Mouse (Mus musculus): ENCODE results near the gene Phpt1. TPM values are rescaled to one million over a fixed set of nuclear protein-coding genes. Genes with fewer than 3 reads are reported as not detected.

Gene Phpt1
- polyA plus RNA-seq, 1 experiment from 2014 or later = 181 TPM

DNA sequence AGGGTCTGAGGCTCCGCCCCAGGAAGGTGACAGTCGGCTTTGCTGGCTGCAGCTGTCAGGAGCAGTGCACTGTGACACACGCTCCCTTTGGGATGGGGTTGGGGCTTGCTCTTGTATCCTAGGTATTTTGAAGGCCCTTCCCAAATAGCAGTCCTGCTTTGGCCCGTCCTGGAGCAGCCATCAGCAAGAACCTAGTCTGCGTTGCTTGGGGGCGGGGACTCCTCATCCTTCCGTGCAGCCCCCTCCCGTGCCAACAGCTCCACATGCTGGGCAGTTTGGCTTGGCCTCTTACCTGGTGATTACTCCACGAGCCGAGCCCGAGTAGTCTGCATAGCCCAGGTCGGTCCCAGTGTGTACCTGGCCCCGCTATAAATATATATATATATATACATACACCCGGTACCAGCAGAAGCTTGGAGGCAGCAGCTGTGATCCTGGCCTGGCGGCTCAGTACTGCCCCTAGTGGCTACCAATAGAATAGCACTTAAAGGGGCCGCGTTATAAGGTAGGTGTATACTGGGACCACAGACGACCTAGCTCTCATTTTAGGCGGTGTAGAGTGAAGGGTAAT, 6.4 kb upstream of the Phpt1 start, which contains the start of gene Ajm1:
TSS of gene Ajm1 (minus strand) at position 464 of the 571 bp plus-strand sequence.
- Histone ChIP-seq H3K27ac (replicated peaks) (peak within 1 kb of the TSS; percentile 71), H3K36me3 (peaks cover 36% of the 10 kb centered on the region), H3K27me3 (replicated peaks) (peaks cover 44% of the 10 kb centered on the region), H3K9me3 (replicated peaks) (no peaks in the 10 kb centered on the region), H3K4me1 (peaks cover 73% of the 10 kb centered on the region), H3K9ac (replicated peaks) (peak within 1 kb of the TSS; percentile 62), H3K4me2 (peak within 1 kb of the TSS; percentile 84), H3K4me3 (replicated peaks) (peak within 1 kb of the TSS; percentile 60)
- ATAC-seq (ENCODE audit: low FRiP score) = peak; percentile 78
- 5% methylated on average over 19 of the region's 19 CpGs for WGBS

- Histone ChIP-seq H3K27ac (replicated peaks) (no peak overlapping the region), H3K9ac (replicated peaks) (peak overlapping the region; percentile 62), H3K4me2 (peak overlapping the region; percentile 84), H3K9me3 (replicated peaks) (no peaks in the 10 kb centered on the region), H3K4me3 (replicated peaks) (peak overlapping the region; percentile 60), H3K36me3 (peaks cover 37% of the 10 kb centered on the region), H3K4me1 (peaks cover 76% of the 10 kb centered on the region), H3K27me3 (replicated peaks) (peaks cover 48% of the 10 kb centered on the region)
- 35% methylated on average over 6 of the region's 6 CpGs for WGBS
- peak; percentile 3; the same call in 1 of the 2 replicates for ATAC-seq (ENCODE audit: low FRiP score)
Measured at GRCm38 (mm10) chr2:25580621-25581101, 5.6 kb upstream of the Phpt1 start.

GRCm38 (mm10) chr2:25579737-25580460, 4.9 kb upstream of the Phpt1 start:
- Histone ChIP-seq H3K4me3 (replicated peaks) (peak overlapping the region; percentile 60), H3K9ac (replicated peaks) (no peak overlapping the region), H3K27me3 (replicated peaks) (peaks cover 48% of the 10 kb centered on the region), H3K4me2 (peak overlapping the region; percentile 84), H3K9me3 (replicated peaks) (no peaks in the 10 kb centered on the region), H3K27ac (replicated peaks) (no peak overlapping the region), H3K36me3 (peaks cover 30% of the 10 kb centered on the region), H3K4me1 (peaks cover 83% of the 10 kb centered on the region)
- 9% methylated on average over 27 of the region's 27 CpGs for WGBS
- ATAC-seq (ENCODE audit: low FRiP score) = no peak

DNA sequence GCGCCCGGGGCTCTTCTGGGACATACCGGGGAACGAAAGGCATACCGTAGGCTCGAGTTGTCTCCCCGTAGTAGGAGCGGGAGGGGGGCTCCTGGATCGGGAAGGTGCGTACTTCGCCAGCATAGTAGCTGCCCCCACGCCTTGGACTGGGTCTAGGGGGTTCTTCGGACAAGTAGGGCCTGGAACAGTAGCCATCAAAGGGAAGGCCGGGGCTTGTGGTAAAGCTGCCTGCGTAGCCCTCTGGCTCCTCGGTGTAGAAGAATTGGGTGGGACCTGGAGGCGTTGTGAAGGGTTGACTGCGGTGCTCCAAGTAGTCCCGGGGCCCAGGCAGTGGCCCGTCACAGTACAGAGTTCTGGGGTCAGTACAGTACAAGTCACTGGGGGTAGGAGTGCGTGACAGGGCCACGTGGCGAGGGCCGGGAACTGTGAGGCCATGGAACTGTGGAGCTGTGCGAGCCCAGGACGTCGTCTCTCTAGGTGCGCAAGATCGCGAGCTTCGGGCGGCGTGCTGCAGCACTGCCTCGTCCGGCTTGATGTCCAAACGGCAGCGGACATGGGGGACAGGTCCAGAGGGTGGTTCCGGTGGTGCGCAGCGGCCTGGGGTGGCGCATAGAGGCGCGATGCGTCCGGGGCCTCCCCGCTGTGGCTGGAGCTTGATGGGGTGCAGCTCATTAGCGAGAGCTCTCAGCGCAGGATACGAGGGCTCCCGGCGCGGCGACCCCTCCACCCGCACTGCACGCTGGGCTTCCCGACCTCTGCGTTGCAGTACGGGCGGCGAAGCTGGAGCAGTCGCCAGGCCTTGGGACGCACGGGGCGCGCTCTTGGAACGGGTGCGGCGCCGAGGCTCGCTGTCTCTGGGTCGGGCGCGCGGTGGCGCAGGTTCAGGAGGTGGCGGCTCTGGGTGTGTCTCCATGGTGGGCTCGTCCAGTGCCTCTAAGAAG, 4.0 kb upstream of the Phpt1 start:
- Histone ChIP-seq H3K27me3 (replicated peaks) (peaks cover 48% of the 10 kb centered on the region), H3K4me3 (replicated peaks) (peak overlapping the region; percentile 60; the same call in 1 of the 2 replicates), H3K9ac (replicated peaks) (no peak overlapping the region), H3K4me2 (peak overlapping the region; percentile 84), H3K36me3 (peaks cover 22% of the 10 kb centered on the region), H3K4me1 (peaks cover 85% of the 10 kb centered on the region), H3K27ac (replicated peaks) (no peak overlapping the region), H3K9me3 (replicated peaks) (no peaks in the 10 kb centered on the region)
- WGBS = 10% methylated on average over 77 of the region's 77 CpGs
- no peak for ATAC-seq (ENCODE audit: low FRiP score)

DNA sequence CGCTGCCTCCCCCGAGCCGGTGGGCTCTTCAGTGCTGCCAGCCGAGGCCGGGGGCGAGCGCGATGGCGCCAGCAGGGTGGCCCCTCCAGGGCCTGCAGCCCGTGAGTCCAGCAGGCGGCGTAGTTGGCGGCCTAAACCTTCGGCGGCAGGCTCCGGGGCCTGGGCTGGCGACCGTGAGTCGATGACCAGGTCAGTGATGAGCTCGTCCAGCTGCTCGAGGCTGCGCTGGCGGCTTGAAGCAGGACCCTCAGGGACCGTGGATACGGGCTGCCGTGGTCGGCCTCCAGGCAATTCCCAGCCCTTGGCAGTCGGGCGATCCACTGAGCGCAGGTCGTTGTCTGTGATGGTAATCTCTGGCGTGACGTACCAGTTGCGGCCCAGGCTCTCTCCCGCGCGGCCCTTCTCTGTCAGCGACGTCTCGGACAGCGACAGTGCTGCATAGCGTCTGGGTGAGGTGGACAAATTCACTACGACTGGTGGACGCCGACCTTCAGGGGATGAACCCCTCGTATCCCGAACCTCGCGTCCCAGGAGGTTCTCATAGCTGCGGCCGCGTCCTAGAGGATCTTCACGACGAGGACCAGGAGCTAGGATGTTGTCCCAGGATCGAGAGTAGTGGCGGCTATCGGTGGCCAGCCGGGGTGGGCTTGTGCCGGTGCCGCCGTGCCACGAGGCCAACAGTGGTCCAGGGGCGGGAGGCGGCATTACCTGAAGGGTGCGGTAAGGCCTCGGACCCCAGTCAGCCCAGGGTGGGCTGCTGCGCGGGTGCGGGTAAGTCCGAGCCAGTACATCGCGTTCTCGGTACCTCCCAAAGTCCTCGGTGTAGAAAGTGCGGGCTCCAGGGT, 3.1 kb upstream of the Phpt1 start:
- WGBS = 14% methylated on average over 75 of the region's 75 CpGs
- Histone ChIP-seq H3K9ac (replicated peaks) (no peak overlapping the region), H3K9me3 (replicated peaks) (no peaks in the 10 kb centered on the region), H3K4me3 (replicated peaks) (no peak overlapping the region; the same call in 1 of the 2 replicates), H3K4me2 (peak overlapping the region; percentile 32), H3K27ac (replicated peaks) (no peak overlapping the region), H3K4me1 (peaks cover 85% of the 10 kb centered on the region), H3K27me3 (replicated peaks) (peaks cover 48% of the 10 kb centered on the region), H3K36me3 (peaks cover 15% of the 10 kb centered on the region)
- no peak for ATAC-seq (ENCODE audit: low FRiP score)

DNA sequence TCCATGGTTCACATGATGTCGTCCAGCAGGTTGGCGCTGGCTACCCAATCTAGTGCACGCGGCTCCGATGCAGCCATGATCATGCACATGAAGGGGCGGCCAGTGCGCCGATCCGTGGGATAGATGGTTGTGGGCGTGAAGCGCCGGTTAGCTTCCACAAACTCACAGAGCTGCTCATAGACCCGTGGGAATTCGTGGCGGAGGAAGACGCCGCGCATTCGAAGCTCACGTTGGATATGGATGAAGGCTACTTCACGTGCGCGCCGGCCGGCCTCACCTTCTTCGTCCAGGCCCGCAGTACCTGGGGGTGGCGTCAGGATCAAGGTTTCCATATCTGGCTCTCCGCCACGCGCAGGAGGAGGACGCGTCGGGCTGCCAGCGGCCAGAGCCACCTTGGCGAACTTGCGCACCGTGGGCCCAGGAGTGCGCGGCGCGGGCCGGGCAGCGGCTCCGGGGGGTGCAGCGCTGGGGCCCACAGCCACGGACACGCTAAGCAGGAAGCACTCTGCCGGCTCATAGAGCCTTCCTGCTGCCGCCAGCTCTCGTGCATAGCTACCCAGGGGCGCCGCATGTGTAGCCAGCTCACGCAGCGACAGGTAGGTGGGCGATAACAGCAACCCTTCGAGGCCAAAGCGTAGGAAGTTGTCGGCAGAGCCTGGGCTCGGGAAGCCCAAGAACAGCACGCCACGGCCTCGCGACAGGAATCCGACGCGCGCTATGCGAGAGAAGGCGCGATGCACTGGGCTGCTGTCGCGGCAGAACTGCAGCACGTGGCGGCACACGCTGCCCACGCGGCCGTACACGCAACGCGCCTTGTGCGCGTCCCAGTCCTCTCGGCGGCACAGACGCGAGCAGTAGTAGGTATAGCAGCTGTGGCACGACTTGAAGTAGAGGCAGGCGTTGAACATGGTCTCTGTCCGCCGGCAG, 2.2 kb upstream of the Phpt1 start:
- Histone ChIP-seq H3K9ac (replicated peaks) (no peak overlapping the region), H3K9me3 (replicated peaks) (no peaks in the 10 kb centered on the region), H3K27ac (replicated peaks) (no peak overlapping the region), H3K27me3 (replicated peaks) (peaks cover 48% of the 10 kb centered on the region), H3K4me3 (replicated peaks) (no peak overlapping the region; the same call in 1 of the 2 replicates), H3K4me2 (peak overlapping the region; percentile 32), H3K36me3 (peaks cover 14% of the 10 kb centered on the region), H3K4me1 (peaks cover 84% of the 10 kb centered on the region)
- no peak for ATAC-seq (ENCODE audit: low FRiP score)
- 20% methylated on average over 92 of the region's 92 CpGs for WGBS

DNA sequence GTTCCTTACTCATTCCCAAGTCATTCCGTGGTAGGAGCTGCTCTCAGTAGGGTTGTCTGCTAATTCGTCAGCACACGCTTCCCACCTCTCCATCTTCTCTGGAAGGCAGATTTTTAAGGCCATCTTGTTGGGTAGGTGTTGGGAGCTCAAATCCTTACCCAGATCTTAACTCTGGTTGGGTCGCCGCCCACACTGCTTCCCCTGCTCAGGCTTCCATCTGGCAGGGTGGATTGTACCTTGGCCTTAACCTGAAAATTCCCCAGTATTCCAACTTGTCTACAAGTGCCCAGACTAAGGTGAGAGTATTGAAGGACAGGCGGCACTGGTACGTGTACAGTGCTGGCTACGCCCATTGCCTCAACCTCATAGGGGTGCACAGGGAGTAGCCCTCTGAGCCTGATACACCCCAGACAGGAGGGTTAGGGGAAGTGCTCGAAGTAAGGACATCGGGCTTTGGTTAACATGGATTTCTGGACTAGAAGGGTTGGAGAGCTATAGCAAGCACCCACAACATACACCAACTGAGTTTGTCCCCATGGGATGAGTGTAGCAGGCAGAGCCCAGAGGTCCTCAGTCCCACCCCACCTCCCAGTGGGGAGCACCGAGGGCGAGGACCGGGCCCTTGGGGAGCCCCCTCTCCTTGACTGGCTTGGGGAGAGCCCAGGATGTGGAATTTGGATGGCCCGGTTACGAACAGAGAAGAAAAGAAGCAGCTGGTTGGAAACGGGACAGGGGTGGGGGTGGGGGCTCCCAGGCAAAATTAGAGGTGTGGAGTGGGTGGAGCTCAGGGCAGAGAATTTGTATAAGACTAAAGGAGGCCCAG, 1.2 kb upstream of the Phpt1 start:
- WGBS = 77% methylated on average over 16 of the region's 16 CpGs
- no peak for ATAC-seq (ENCODE audit: low FRiP score)
- peaks cover 15% of the 10 kb centered on the region for H3K36me3 ChIP-seq
- H3K9ac ChIP-seq (replicated peaks) = no peak overlapping the region
- H3K27me3 ChIP-seq (replicated peaks) = peaks cover 48% of the 10 kb centered on the region
- no peaks in the 10 kb centered on the region for H3K9me3 ChIP-seq (replicated peaks)
- no peak overlapping the region for H3K27ac ChIP-seq (replicated peaks)
- peak overlapping the region; percentile 64; the same call in 1 of the 2 replicates for H3K4me3 ChIP-seq (replicated peaks)
- H3K4me2 ChIP-seq = peak overlapping the region; percentile 82; the same call in 1 of the 2 replicates
- H3K4me1 ChIP-seq = peaks cover 75% of the 10 kb centered on the region

- Histone ChIP-seq H3K9ac (replicated peaks) (peak overlapping the region; percentile 50; the same call in 1 of the 2 replicates), H3K9me3 (replicated peaks) (no peaks in the 10 kb centered on the region), H3K36me3 (peaks cover 18% of the 10 kb centered on the region), H3K4me1 (peaks cover 68% of the 10 kb centered on the region), H3K27me3 (replicated peaks) (peaks cover 46% of the 10 kb centered on the region), H3K27ac (replicated peaks) (peak overlapping the region; percentile 95), H3K4me2 (peak overlapping the region; percentile 82), H3K4me3 (replicated peaks) (peak overlapping the region; percentile 64)
- no peak for ATAC-seq (ENCODE audit: low FRiP score)
- 18% methylated on average over 21 of the region's 21 CpGs for WGBS
Measured at GRCm38 (mm10) chr2:25575432-25576027, 506 bp upstream of the Phpt1 start.

GRCm38 (mm10) chr2:25574136-25574535, 888 bp downstream of the Phpt1 start:
- Histone ChIP-seq H3K4me3 (replicated peaks) (peak overlapping the region; percentile 64), H3K9ac (replicated peaks) (peak overlapping the region; percentile 51), H3K36me3 (peaks cover 26% of the 10 kb centered on the region), H3K4me1 (peaks cover 54% of the 10 kb centered on the region), H3K27me3 (replicated peaks) (peaks cover 32% of the 10 kb centered on the region), H3K4me2 (peak overlapping the region; percentile 82), H3K27ac (replicated peaks) (peak overlapping the region; percentile 95), H3K9me3 (replicated peaks) (no peaks in the 10 kb centered on the region)
- ATAC-seq (ENCODE audit: low FRiP score) = peak; percentile 5; the same call in 1 of the 2 replicates
- 13% methylated on average over 11 of the region's 11 CpGs for WGBS

All from neural tube, embryonic 15.5 days (tissue).